Mouse (Mus musculus) CH12F3 (cell line): ENCODE data around the gene Atp8b2.

Experiments
- in situ Hi-C: fragments of 300-500 bp; cut with MboI; formaldehyde crosslinking; loops from 2 replicates; pipeline ENCODE4 v1.14.3; 2020; ENCODE audit warnings: low sequenced_read_pairs

The Atp8b2 gene

DNA sequence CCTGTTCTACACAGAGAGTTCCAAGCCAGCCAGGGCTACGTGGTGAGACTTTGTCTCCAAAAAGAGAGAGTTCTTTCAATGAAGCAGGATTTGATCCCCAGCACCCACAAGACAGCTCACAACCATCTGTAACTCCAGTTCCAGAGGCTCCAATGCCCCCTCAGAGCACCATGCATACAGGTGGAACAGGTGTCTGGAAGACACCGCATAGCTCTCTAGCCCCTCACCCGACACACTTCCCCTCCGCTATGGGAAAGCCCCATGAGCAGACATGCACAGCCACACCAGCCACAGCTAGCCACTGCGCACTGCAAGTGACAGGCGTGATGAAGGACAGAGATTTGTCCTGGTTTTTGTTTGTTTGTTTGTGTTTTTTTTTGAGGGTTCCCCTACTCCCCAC lies 54.5 kb downstream of the Atp8b2 start:
- in situ Hi-C loops = no loop called here

DNA sequence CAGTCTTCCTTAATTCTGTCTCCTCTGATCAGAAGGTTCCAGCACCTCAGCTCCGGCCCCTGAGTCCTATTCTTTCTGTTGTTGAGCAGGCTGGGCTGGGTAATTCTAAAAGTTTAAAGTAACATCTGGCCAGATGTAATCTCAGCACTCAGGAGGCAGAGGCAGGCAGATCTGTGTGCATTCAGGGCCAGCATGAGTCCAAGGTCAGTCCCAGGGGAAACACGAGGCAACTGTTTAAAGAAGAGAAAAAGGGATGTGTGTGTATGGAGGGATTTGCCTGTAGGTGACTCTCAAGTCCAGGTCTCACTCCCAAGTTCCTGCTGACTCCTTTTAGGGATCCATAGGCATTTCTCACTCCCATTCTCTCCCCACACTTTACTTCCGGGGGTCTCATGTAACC lies 55.5 kb downstream of the Atp8b2 start:
- in situ Hi-C loops = no loop called here

DNA sequence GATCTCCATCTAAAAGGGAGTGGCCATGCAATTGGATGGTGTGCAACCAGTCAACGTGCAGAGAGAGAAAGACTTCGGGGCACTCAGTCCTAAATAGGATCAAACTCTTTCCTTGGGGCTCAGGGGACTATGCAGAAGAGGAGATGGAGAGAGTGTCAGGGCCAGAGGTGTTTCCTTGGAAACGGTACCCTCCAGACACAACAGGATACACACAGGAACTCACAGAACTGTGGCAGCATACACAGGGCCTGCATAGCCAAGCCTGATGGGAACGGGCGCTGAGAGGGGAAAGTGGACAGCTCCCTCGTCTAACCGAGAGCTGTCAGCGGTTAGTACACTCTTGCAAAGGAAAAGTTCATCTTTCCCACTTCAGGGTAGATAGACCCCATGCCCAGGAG lies 63.8 kb downstream of the Atp8b2 start:
- in situ Hi-C loops = no loop called here

DNA sequence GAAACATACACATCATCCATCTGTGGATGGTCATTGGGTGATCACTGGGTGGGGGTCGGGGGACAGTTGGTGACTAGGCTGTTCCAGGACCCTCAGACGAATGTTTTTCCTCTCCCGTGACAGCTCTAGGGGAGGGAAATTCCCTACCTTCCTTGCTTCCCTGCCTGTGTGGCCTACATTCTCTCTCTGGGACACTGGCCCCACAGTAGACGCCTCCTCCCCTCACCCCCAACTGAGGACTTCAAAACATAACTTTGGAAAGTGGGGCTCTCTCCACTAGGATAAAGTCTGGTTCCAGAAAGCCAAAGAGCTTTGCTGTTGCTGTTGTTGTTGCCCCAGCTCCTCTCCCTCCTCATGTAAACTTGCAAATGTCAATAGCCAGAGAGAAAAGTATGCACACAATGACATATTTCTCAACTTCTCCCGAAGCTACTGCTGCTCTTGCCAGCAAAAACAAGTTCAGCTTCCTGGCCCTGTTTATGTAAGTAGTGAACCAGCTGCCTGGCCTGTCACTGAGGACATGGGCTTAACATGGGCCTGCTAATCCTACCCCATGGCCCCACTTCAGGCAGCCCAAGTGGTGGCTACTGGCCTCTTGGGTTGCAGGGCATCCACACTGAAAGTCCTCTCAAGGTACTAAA lies 64.3 kb downstream of the Atp8b2 start:
- in situ Hi-C loops = no loop called here

DNA sequence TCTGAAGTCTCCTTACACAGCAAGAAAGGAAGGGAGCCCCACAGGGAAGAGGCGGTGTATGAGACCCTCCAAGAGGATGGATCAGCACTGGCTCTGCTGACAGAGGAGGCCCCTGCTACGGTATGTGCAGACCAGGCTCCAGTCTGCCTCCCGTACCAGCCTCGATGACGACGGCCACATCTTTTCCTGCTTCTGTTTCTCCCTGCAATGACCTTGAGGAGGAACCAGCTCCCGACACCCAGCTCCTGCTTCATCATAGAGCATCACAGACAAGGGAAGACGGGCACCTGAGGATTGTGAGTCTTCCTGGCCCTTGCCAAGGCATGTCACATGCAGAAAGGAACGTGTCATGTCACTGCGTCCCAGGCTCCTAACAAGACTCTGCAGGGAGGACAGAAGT lies 65.3 kb downstream of the Atp8b2 start:
- in situ Hi-C loops = no loop called here

DNA sequence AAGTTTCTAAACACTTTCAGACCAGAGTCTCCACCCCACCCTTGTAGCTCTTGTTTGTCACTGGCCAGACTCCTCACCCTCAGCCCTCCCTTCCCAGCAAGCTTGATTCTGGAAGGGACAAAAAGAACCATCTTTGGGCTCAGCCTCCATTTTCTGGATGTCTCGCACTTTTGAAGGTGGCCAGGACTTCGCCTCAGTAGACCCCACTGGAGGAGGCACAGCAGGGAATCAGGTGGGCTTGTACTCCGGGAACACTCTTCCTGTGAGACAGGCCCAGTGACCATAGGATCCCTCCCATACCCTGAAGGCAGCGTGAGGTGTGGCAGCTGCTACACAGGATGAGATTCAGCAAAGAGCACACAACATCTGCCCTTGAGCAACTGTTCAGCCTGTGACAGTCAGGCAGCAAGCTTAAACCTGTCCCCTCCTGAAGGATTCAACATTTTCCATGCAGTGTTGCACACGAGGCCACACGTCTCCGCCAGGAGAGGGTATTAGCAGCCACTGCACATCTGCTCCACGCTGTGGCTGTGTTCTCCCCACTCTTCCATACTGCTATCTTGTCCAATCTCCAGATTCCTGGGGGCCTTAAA lies 66.0 kb downstream of the Atp8b2 start:
- in situ Hi-C loops = no loop called here

DNA sequence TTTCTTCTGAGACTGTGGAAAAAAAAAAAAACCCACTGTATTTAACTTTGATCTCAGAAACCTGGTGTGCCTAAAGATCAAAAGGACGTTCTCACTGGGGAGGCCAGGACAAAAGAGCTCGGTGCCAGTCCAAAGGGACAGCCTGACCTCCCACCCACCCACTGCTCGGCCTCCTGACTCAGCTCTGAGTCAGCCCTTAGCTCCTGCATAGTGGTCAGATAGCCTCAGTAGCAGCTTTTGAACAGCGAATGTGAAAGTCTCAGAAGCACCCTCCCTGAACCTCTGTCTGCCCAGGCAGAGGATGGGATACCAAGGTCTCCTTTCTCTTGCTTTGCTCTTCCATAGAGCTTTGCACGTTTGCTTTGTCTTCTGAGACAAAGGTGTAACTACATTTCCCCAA lies 66.7 kb downstream of the Atp8b2 start:
- in situ Hi-C loops = no loop called here

DNA sequence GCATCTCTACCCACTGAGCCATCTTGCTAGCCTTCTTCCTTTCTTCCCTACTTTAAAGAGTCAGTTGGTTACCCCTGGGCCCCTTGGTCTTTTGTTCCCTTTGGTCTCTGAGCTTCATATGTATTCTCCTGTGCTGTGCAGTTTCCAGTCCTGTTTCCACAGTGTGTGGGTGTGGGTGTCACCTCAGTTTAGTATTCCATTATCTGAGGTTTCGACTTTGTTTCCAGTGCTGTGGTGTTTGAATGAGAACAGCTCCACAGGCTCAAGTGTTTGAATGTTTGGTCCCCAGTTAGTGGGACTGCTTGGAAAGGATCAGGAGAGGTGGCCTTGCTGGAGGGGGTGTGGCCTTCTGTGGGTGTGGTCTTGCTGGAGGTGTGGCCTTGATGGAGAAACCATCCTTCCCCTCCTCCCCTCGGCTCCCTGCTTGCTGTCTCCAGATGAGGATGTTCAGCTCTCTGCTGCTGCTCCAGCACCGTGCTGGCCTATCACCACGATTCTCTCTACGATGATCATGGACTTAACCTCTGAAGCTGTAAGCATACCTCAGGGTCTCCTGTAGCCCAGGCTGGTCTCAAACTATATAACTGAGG lies 70.7 kb downstream of the Atp8b2 start:
- in situ Hi-C loops = no loop called here

DNA sequence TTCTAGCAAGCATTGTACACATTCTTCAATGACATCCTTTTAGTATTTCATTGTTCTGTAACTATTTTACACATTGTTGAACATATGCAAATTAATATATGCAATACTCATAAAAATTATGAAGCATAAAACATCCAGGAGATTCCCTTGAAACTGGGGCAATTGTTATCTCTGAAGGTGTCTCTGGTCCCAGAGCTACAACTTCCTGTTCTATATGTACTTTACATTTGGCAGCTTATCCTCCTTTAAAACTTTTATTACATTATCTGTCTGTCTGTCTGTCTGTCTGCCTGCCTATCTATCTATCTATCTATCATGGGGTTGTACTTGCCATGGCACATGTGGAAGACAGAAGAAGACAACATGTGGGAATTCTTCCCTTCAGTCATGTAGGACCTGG lies 71.6 kb downstream of the Atp8b2 start:
- in situ Hi-C loops = no loop called here

DNA sequence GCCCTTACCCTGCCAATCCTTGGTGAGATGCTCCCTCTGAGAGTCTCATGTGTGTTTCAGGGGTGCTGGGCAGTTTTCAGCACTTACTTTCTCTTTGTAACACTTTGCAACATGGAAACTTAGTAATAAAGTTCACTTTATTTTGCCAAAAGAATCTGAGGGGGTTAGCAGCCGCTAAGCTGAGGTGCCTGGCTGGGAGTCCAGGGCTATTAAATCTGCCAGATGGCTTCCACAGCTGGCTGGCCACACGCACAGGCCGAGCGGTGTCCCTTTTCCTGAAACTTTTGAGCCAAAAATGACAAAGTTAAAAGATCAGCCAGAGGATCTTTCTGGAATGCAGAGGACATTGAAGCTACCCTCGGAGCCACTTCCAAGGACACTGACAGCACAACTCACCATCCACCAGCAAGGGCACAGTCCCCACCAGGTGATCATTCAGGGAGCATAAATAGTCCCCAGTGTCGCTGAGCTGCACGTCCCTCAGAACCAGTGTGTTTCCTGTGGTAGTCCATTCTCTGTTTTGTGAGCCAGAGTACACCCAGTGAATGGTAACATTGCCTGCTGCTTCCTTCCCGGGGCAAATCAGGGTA lies 73.4 kb downstream of the Atp8b2 start:
- in situ Hi-C loops = no loop called here
